Mouse (Mus musculus): ENCODE measurements around the gene Flt4.

DNA sequence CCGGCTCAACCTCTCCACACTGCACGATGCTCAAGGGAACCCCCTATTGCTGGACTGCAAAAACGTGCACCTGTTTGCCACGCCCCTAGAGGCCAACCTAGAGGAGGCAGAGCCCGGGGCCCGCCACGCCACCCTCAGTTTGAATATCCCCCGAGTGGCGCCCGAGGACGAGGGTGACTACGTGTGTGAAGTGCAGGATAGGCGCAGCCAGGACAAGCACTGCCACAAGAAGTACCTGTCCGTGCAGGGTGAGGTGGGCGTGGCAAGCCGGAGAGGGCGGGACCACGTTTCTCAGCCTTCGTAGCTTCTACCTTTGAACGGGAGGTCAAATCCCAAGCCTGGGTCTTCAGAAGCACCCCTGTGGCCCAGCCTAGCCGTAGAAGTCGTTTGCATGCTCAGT is 25.0 kb downstream of the Flt4 start:
- TF ChIP-seq NELFE (IDR thresholded peaks at IDR 0.05; ENCODE audit: low read depth, low read length) (no peak), POLR2A (IDR thresholded peaks at IDR 0.05; ENCODE audit: control insufficient read depth in 1 of 2, insufficient read depth in 1 of 2, low read depth in 1 of 2, low read length in 2 of 2, poor library complexity in 1 of 2) (no peak), CTCF (IDR thresholded peaks at IDR 0.05 in 2 of 3, conservative IDR thresholded peaks at IDR 0.05 in 1 of 3; ENCODE audit: control insufficient read depth in 1 of 3, insufficient read depth in 1 of 3, low read depth in 2 of 3, low read length in 3 of 3, poor library complexity in 1 of 3, severe bottlenecking in 1 of 3) (no peak), POLR2AphosphoS2 (IDR thresholded peaks at IDR 0.05; ENCODE audit: low read length) (no peak), GATA1 (IDR thresholded peaks at IDR 0.05; ENCODE audit: low read depth, low read length) (no peak), UBTF (IDR thresholded peaks at IDR 0.05; ENCODE audit: borderline replicate concordance, insufficient read depth, low read depth, low read length) (no peak), MAX (IDR thresholded peaks at IDR 0.05; ENCODE audit: low read length) (no peak), EP300 (IDR thresholded peaks at IDR 0.05; ENCODE audit: low read depth in 1 of 2, low read length in 2 of 2) (no peak), USF1 (IDR thresholded peaks at IDR 0.05; ENCODE audit: low read depth, low read length) (no peak), HCFC1 (IDR thresholded peaks at IDR 0.05; ENCODE audit: low read depth, low read length) (no peak), ZNF384 (IDR thresholded peaks at IDR 0.05; ENCODE audit: low read depth, low read length) (no peak), E2F4 (IDR thresholded peaks at IDR 0.05; ENCODE audit: borderline replicate concordance, low read depth, low read length) (no peak)

All from MEL (cell line).